Comparison of ENCODE assay signal across 10 mouse cellular contexts in the genomic region with DNA sequence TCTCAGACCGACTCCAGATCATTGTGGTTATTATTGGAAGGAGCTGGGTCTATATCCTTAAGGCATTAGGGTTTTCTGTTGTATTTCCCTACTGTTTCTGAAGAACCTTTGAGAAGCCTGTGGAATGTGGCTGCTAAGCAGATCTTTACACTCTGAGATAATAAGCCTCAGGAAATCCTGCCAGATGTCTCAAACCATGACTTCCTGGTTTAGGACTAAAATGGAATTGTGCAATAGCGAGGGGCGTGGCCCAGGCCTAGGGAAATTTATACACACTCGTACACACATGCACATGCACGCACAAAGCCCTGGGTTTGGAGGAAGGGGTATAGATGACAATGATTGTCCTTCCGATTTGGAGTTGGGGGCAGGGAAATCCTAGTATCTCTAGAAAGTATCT. TPM values are rescaled to one million over a fixed set of nuclear protein-coding genes. Genes with fewer than 3 reads are reported as not detected.
A peak's percentile ranks its signal among the peaks of the same experiment; 100 is the strongest.
DNase-seq lines count a peak whose midpoint lies in the region; ATAC-seq and TF ChIP-seq lines count a peak whose summit lies in the region.
"Had no signal": no experiment of that assay in that cellular context is flagged by ENCODE, and none has a peak within 500 bp of the region (broad histone marks: within the 10 kb centered on the region; RNA-seq: fewer than 3 reads in every experiment).

No protein-coding gene starts in this region.

- 43% methylated on average over 6 of the region's 6 CpGs for WGBS in heart, adult 2 months

- TF ChIP-seq CTCF in heart, adult 2 months (IDR thresholded peaks at IDR 0.05), result no peak

- TF ChIP-seq POLR2A in heart, adult 2 months (IDR thresholded peaks at IDR 0.05; ENCODE audit: insufficient read depth, low read depth, low read length), result no peak

- ATAC-seq in frontal cortex, adult (ENCODE audit: low TSS enrichment), result no peak
- peak; percentile 92 for ATAC-seq in megakaryocyte progenitor cell, adult 5-6 weeks (replicated peaks; ENCODE audit: poor library complexity)

- peak overlapping the region; percentile 63 for H3K27ac ChIP-seq in heart, adult 2 months

- H3K36me3 ChIP-seq in heart, adult 2 months (ENCODE audit: control insufficient read depth, insufficient read depth, low read length), result peaks cover 39% of the 10 kb centered on the region

- H3K4me3 ChIP-seq in heart, adult 2 months, result no peak overlapping the region
- H3K4me3 ChIP-seq: erythroblast, embryonic 14.5 days had no signal

- H3K27me3 ChIP-seq in heart, adult 2 months (ENCODE audit: control insufficient read depth, insufficient read depth, low read length), result no peaks in the 10 kb centered on the region
- H3K27me3 ChIP-seq: CH12.LX had no signal

- H3K79me2 ChIP-seq in heart, adult 2 months (replicated peaks; ENCODE audit: control insufficient read depth, insufficient read depth, low read length), result no peaks in the 10 kb centered on the region

- DNase-seq in frontal cortex, postnatal 10 days (ENCODE audit: low spot score in 2 of 2), result peak; percentile 20 to 30
- DNase-seq in adrenal gland, adult 8-10 months, result peak; percentile 37
- DNase-seq in heart, adult 2 months, result peak; percentile 69 to 77
- DNase-seq in kidney, postnatal 25 days, result peak; percentile 73 to 77
- no peak for DNase-seq in testis, postnatal 14 days (ENCODE audit: low spot score)
- DNase-seq in MN1 (ENCODE audit: low spot score), result no peak

- H3K4me1 ChIP-seq in heart, adult 2 months (ENCODE audit: control insufficient read depth, insufficient read depth, low read length), result peaks cover 9% of the 10 kb centered on the region

- intact Hi-C loops in heart, adult 2 months (cut with DNase I), result no loop called here

- no peak overlapping the region for H3K9ac ChIP-seq in heart, adult 2 months (ENCODE audit: low read depth, low read length)

- TF ChIP-seq EP300 in heart, adult 2 months (IDR thresholded peaks at IDR 0.05; ENCODE audit: insufficient read depth, low read depth, low read length), result peak; percentile 76; the same call in 1 of the 2 replicates

RNA-seq across cellular contexts. Expression of a gene that starts 52.3 kb away (rescaled TPM):
- 1 to 10 TPM in 3 of 4 experiments, under 1 TPM in 1; 0.73 to 6.4 (median 3.8) TPM for total RNA-seq in adrenal gland, adult 8-10 months (2022)
- 100 to 1,000 TPM; 207 to 213 TPM for total RNA-seq in heart, adult 2 months (2021)
- polyA plus RNA-seq in heart, adult 2 months (2012; rRNA removed), result 482 and 483 TPM in 2 replicates
- total RNA-seq in megakaryocyte progenitor cell, adult 5-6 weeks (2015), result not detected in 2 replicates
- not detected in 2 replicates for total RNA-seq in megakaryocyte progenitor cell, adult 5-6 weeks (2017)
- polyA plus RNA-seq: erythroblast, embryonic 14.5 days had no signal

Comparison
In these comparisons a context has a peak if more than half of its experiments do, and no peak if none do; other contexts are left out.
1. DNase-seq: peak in frontal cortex, postnatal 10 days (2 of 2), adrenal gland, adult 8-10 months (single experiment), heart, adult 2 months (2 of 2) and kidney, postnatal 25 days (2 of 2); none in testis, postnatal 14 days (single experiment) and MN1 (single experiment).
2. RNA of a gene that starts 52.3 kb away (total RNA-seq): 207 to 213 TPM in heart, adult 2 months; 0.73 to 6.4 TPM in adrenal gland, adult 8-10 months and not detected in megakaryocyte progenitor cell, adult 5-6 weeks; every median in the first group is over 10 times any median in the second.